Mouse (Mus musculus) kidney, adult 18-20 months (tissue): Measurements from ENCODE around the gene Clcn6.

Source experiments
- DNase-seq: peaks from one replicate; pipeline ENCODE4 v3.0.0; 2021

Gene Clcn6

GRCm38 (mm10) chr4:148040029-148040830, 1.6 kb upstream of the Clcn6 start:
- no peak for DNase-seq

GRCm38 (mm10) chr4:148039254-148040028, 820 bp upstream of the Clcn6 start:
- no peak for DNase-seq

GRCm38 (mm10) chr4:148038079-148038599, 482 bp downstream of the Clcn6 start:
- no peak for DNase-seq

- DNase-seq, result no peak
Measured at GRCm38 (mm10) chr4:148035440-148035839, 3.2 kb downstream of the Clcn6 start.

GRCm38 (mm10) chr4:148033858-148034410, 4.7 kb downstream of the Clcn6 start:
- DNase-seq, result no peak

GRCm38 (mm10) chr4:148030506-148030905, 8.1 kb downstream of the Clcn6 start:
- peak; percentile 57 for DNase-seq

GRCm38 (mm10) chr4:148029297-148029696, 9.3 kb downstream of the Clcn6 start:
- DNase-seq, result peak; percentile 43

- DNase-seq, result peak; percentile 51
Measured at GRCm38 (mm10) chr4:148024003-148024402, 14.6 kb downstream of the Clcn6 start.

- no peak for DNase-seq
Measured at GRCm38 (mm10) chr4:148018410-148018809, 20.2 kb downstream of the Clcn6 start.

- peak; percentile 38 for DNase-seq
Measured at GRCm38 (mm10) chr4:148016981-148017380, 21.6 kb downstream of the Clcn6 start.

- no peak for DNase-seq
Measured at GRCm38 (mm10) chr4:148015418-148015817, 23.2 kb downstream of the Clcn6 start.

- no peak for DNase-seq
Measured at GRCm38 (mm10) chr4:148012216-148012615, 26.4 kb downstream of the Clcn6 start.

- DNase-seq, result no peak
Measured at GRCm38 (mm10) chr4:148011332-148011731, 27.3 kb downstream of the Clcn6 start.

- peak; percentile 53 for DNase-seq
Measured at GRCm38 (mm10) chr4:148009641-148010040, 29.0 kb downstream of the Clcn6 start.

- DNase-seq, result peak; percentile 66
Measured at GRCm38 (mm10) chr4:148008412-148008811, 30.2 kb downstream of the Clcn6 start.

GRCm38 (mm10) chr4:148004361-148004760, 34.3 kb downstream of the Clcn6 start:
- DNase-seq, result no peak

- DNase-seq, result no peak
Measured at GRCm38 (mm10) chr4:148001866-148002265, 36.8 kb downstream of the Clcn6 start.

- DNase-seq, result no peak
Measured at GRCm38 (mm10) chr4:148001013-148001789, 37.4 kb downstream of the Clcn6 start.

- no peak for DNase-seq
Measured at GRCm38 (mm10) chr4:148000202-148000772, 38.3 kb downstream of the Clcn6 start, which contains the start of gene Nppa. TSS of gene Nppa (plus strand) at chr4:148000722.

- DNase-seq, result no peak
Measured at GRCm38 (mm10) chr4:147995311-147995710, 43.3 kb downstream of the Clcn6 start.

GRCm38 (mm10) chr4:147993571-147994095, 45.0 kb downstream of the Clcn6 start:
- no peak for DNase-seq
